Mouse (Mus musculus) cerebellum, postnatal 36 days (tissue): Measurements from ENCODE around the gene Klf4.

Experiments
- DNase-seq, 2 experiments: peaks; one replicate each; pipeline ENCODE4 v3.0.0; 2021 to 2022; ENCODE audit warnings: mixed read lengths in 2 of 2

Gene Klf4

DNA sequence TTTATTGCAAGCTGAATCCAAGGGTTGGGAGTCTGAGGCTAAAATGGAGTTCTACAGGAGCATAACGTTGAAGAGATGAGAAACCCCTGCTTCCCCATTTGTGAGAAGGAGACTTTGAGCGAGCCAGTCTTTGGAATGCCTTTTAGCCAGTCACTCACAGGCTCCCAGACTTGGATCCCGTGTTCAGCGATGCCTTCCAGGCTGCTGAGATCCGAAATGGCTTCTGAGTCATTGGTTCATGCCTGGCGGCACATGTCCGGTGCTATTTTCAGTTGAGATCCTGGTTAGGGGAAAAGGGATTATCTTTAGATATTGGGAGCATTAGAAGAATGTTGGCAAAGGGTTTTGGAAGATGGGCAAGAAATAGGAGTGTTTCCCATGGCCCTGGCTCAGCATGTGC is 14.8 kb downstream of the Klf4 start:
- no peak for DNase-seq

DNA sequence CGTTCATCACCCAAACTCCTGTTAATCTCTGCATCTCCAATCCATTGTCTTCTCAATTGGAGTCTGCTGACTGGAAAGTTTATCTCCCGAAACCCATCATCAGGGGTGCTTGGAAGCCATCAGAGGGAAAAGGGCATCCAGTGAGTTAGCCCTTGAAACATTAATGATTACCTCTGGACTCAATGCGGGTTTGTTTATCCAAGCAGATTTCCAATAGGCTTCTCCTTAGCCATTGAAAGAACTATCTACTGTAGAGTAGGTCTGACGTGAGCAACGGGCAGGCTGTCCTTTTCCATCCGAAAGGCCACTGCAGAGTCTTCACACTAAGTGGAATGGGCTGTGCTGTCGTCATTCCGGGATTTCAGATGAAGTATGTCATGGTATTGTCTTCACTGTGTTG is 16.2 kb downstream of the Klf4 start:
- no peak for DNase-seq

DNA sequence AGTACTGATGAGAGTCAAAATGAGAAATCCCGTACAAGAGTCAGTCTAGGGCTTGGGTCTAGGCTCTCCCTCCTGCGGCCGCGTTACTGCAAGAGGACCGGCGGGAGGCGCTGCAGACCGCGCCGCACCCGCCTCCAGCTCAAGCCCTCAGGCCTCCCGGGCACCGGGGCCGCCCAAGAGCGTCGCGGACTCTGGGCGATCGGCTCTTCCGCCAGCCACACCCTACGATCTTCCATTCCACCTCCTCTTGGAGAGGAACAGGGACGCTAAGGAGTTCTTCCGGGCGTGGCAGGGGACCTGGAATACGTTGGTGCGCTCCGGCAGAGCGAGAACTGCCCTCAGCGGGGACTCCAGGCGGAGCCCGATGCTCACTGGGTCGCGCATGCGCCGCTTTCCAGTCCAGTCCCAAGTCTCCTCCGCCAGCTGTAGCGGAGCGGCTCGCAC is 17.5 kb downstream of the Klf4 start:
- DNase-seq = peak; percentile 66 to 70

DNA sequence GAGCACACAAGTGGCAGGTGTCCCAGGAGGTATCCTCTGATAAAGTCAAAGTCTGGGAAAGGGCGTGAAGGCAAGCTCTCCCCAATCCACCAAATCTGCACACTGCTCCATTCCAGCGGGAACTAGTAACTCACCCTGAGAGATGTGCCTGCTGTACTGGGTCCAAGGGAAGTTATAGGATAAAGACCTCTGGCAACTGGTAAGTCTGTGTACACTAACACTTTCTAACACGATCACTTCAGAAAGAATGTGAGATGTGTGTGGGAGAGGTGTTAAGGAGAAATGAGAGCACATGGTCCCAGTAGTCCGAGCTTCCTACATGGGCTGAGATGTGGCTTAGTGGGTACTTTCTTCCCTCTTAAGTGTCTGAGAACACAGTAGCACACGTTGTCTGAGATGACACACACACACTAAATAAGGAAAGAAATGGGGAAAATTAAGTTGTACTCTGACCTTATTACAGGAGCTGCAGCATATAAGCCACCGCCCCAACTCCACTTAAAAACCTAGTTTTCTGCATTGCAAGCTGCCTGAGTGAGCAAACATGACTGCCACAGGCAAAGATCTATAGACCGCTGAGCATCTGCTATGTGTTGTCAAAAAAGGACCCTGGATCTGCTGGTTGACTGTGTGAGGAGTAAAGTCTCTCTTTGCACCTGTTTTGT is 18.5 kb downstream of the Klf4 start:
- no peak for DNase-seq

DNA sequence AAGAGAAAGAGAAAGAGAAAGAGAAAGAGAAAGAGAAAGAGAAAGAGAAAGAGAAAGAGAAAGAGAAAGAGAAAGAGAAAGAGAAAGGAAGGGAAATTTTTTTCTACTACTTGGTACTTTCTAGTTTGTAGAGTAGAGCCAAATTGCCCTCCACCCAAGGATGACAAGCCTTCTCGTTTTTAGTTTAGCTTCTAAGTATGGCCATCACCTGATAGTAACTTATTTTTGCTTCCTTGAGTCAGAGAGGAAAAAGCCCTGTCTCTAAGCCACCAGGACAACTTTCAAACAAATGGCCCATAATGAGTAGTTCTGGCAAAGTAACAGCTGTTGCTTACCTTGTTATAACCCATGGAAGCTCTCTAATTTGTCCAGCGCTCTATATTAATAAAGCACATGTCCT is 20.9 kb downstream of the Klf4 start:
- DNase-seq = no peak

DNA sequence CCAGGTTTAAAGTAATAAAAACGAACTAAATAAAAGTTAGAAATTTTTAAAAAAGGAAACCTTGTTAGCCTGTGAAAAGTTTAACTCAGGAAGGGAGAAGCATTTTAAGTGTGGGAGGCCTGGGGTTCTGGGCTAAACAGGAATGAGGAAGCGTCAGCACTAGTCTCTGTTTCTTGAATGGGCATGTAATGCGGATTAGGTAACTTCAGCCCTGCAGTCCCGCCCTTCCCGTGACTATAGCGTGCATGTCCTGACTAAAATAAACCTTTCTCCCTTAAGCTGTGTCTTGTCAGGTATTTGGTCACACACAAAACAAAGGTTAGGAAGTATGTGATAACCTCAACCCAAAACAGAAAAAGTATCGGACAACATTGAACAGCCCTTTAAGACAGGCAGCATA is 23.6 kb downstream of the Klf4 start:
- DNase-seq = no peak

DNA sequence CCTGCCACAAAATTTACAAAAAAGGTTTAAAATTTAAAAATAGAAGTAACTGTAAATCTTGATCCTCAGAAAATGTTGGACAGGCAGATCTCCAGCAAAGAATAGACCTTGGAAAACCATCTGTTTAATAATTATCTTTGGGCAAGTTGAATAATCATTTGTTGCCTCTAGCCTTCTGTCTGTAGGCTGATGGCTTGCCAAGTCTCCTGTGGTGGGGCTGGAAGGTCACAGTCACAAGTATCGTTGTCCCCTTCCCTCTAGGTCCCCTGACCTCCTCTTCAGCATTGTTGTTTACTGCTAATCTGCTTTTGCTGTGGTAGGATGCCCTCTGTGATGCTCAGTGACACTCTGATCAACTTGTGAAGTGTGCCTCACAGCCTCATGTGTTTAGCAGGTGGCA is 33.6 kb downstream of the Klf4 start:
- no peak for DNase-seq

DNA sequence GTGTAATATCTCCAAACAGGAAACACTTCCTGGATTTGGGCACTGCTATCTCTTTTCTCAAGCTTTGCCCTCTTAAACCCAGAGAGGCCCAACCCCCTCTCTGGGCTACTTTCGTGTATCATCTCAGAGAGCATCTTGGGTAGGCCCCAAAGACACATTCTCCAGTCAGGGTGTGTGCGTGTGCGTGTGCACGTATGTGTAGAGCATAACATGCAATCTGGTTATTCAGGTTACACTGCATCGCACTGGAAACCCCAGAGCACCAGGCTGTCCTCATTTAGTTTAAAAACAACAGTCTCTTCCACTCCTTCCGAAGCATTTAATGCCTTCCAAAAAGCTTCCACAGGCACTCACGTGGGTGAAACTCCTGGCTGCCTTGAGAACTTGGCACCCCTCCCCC is 35.9 kb downstream of the Klf4 start:
- DNase-seq = no peak

DNA sequence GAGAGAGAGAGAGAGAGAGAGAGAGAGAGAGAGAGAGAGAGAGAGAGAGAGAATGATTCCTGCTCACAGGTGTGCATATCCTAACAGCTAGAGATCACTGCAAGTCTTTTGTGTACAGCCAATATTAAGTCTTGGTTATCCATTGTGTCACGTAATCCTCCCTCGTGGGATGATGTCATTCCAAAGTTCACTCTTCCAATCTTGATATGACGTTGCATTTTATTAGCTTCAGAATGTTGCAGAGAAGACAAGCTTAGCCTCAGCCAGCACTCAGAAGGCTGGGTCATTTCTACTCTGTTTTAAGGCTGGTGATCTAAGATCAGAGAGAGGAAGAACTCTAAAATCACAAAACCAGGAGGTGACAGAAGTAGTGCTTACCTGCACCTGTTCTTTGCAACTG is 39.0 kb downstream of the Klf4 start:
- no peak for DNase-seq

DNA sequence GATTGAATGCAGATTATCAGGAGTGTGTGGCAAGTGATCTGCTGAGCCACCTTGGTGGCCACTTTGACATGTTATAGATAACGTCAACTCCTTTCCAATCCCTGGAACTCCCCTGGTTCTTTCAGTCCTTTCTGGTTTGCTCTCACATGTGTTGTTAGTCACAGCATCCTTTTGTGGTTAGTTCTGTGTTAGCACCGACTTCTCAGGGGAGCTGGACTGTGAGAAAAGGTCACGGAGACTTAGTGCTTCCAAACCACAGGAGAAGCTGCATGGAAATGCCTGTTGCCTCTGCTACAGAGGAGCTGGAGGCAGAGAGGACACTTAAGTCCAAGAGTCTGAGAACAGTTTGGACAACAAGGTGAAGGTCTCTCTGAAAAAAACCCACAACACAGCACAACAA is 42.9 kb downstream of the Klf4 start:
- no peak for DNase-seq

DNA sequence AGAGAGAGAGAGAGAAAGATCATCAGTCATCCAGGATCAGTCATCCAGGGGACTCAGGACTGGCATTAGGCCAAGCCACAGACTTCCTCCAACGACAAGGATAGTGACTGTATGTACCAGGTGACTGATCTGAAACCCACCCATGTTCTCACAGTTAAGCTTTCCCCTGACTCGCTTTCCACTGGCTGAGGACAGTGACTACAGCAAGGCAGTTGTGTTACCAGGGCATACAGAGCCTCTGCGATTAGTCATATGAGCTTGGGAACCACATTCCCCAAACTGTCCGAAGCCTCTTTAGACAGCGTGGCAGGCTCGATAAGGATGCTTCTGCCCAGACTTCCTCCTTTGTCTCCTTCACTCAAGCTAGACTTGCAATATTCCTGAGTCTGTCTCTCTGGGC is 43.7 kb downstream of the Klf4 start:
- no peak for DNase-seq

DNA sequence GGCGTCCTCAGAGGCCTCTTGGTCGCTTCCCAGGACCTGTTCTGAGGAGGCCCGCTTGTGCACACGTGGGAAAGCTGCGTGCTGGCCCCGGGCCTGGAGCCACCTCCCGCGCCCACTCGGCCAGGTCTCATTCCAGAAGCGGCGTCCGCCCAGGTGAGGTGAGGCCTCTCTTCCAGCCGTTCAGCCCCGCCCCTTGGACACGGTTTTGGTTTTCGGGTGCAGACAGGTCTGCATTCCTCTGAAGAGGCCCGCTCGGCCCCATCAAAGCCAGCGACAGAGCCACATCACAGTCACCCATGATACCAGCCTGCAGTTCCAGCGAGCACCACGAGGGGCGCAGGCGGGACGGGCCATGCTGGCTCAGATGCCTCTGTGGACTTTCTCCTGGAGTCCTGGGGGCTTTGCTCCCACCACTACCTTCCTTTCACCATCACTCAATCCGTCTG is 51.9 kb downstream of the Klf4 start:
- DNase-seq = peak; percentile 73 to 76

DNA sequence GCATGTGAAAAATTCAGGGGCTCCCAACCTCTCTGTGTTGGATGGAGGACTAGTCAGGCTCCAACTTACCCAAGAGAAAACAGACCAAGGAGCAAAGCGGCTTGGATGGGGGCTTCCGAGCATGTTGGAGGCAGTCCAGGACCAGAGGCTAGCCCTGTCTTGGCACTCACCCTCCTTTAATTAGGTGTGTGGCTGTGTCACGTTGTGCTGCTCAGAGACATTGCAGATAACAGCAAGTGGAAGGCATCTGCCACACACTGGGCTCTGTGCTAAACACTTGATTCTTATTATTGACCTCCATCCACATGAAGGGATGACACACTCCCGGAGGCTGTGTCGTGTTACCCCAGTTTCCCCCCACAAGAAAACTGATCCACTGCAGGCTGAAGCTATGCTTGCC is 53.9 kb downstream of the Klf4 start:
- DNase-seq = no peak

DNA sequence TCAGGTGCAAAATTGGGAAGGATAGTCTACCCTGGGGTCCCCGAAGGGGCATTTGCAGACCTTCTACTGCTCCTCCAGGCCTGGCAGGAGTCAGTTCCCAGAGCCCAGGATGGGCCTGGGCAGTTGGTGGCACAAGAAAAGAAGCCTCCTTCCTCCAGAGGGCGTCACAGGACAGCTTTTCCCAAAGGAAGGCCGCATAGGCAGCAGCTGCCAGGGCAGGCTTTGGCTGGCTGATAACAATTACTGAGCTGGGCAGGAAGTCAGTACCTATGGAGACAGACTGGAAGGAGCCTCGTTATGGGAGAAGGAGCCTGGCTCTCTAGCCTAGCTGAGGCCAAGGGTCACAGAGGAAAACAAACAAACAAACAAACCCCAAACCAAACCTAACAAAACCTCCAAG is 54.3 kb downstream of the Klf4 start:
- peak; percentile 26 to 29 for DNase-seq

DNA sequence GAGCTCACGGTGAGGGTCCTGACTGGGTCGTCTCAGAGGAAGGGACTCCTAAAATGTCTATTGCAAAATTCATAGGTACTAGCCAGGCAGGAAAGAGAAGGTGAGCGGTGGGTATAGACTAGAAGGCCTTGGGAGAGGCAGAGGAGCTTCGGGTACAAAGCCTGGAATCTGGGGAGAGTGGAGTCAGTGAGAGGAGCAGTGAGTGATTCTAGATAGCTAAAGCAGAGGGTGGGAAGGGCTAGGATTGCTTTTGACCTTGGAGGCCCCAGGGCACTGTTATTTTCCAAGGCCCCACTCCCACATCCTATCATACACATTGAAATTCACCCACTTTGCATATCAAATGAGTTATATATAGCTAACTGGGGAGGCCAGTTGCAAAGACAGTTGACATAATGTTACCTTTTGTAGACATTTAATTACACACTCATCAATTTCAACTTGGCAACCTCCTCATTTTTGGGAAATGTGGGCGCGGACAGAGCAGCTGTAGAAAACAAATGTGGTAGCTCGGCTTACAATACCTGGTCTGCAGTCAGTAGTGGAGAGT is 55.0 kb downstream of the Klf4 start:
- no peak for DNase-seq
